15 mouse cellular contexts compared by ENCODE assay signal in the genomic region with DNA sequence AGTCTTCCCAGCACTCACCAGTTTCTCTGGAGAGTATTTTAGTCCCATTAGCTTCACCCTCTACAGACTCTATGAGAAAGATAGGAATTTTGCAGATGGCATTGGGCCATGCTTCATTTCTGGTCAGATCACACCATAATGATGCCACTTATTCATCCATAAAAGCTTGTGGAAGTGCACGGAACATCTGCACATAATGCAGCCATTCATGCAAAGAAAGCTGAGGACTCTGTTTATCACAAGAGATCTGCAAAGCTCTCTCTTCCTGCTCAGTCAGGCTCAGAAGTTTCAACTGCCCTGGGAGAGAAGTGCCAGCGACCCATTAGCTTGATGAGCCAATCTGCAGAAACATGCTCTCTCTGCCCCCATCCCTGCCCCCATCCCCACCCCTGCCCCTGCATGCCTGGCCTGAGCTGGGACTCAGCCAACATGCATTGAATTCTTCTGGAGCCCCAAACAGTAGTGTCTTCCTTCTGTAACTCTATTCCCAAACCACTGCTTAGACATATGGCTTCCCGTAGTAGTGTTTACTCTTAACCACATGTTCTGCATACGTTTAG.
A peak's percentile ranks its signal among the peaks of the same experiment; 100 is the strongest.
DNase-seq lines count a peak whose midpoint lies in the region; ATAC-seq and TF ChIP-seq lines count a peak whose summit lies in the region.
"Had no signal": no experiment of that assay in that cellular context is flagged by ENCODE, and none has a peak within 500 bp of the region (broad histone marks: within the 10 kb centered on the region; RNA-seq: fewer than 3 reads in every experiment).

No protein-coding gene starts in this region.

- ATAC-seq in forebrain, embryonic 12.5 days (ENCODE audit: low FRiP score), result peak; percentile 41; the same call in 1 of the 2 replicates
- no peak for ATAC-seq in midbrain, postnatal 0 days (ENCODE audit: low FRiP score)
- ATAC-seq in hindbrain, embryonic 16.5 days, result peak; percentile 74

- H3K4me3 ChIP-seq in forebrain, embryonic 12.5 days (replicated peaks), result no peak overlapping the region
- H3K4me3 ChIP-seq in forebrain, embryonic 10.5 days, result no peak overlapping the region
- H3K4me3 ChIP-seq in midbrain, postnatal 0 days (ENCODE audit: low read depth, low read length), result no peak overlapping the region
- H3K4me3 ChIP-seq in midbrain, embryonic 10.5 days, result no peak overlapping the region
- no peak overlapping the region for H3K4me3 ChIP-seq in hindbrain, embryonic 16.5 days (ENCODE audit: low read length)
- H3K4me3 ChIP-seq: megakaryocyte, embryonic 14.5 days; myocyte had no signal

- H3K9ac ChIP-seq in forebrain, embryonic 12.5 days, result no peak overlapping the region
- H3K9ac ChIP-seq in midbrain, postnatal 0 days (replicated peaks; ENCODE audit: low read length, poor library complexity, severe bottlenecking), result no peak overlapping the region
- no peak overlapping the region for H3K9ac ChIP-seq in hindbrain, embryonic 16.5 days (ENCODE audit: low read depth, low read length)

- no peak overlapping the region for H3K27ac ChIP-seq in forebrain, embryonic 12.5 days
- no peak overlapping the region for H3K27ac ChIP-seq in forebrain, embryonic 10.5 days
- no peak overlapping the region for H3K27ac ChIP-seq in midbrain, postnatal 0 days (ENCODE audit: low read depth, low read length)
- H3K27ac ChIP-seq in midbrain, embryonic 10.5 days (replicated peaks), result no peak overlapping the region
- H3K27ac ChIP-seq in hindbrain, embryonic 16.5 days (ENCODE audit: low read depth, low read length), result no peak overlapping the region

- no peaks in the 10 kb centered on the region for H3K27me3 ChIP-seq in forebrain, embryonic 12.5 days
- H3K27me3 ChIP-seq in forebrain, embryonic 10.5 days (ENCODE audit: poor library complexity, severe bottlenecking), result no peaks in the 10 kb centered on the region
- no peaks in the 10 kb centered on the region for H3K27me3 ChIP-seq in midbrain, postnatal 0 days (ENCODE audit: insufficient read depth, low read length)
- H3K27me3 ChIP-seq in midbrain, embryonic 10.5 days (ENCODE audit: low read depth, poor library complexity, severe bottlenecking), result peaks cover 6% of the 10 kb centered on the region
- no peaks in the 10 kb centered on the region for H3K27me3 ChIP-seq in hindbrain, embryonic 16.5 days (replicated peaks; ENCODE audit: control insufficient read depth, insufficient read depth, low read length)
- H3K27me3 ChIP-seq: megakaryocyte, embryonic 14.5 days had no signal

- H3K9me3 ChIP-seq in forebrain, embryonic 12.5 days, result 0 out of 2 replicates have a peak, but pooled peaks cover 6% of the 10 kb centered on the region
- no peaks in the 10 kb centered on the region for H3K9me3 ChIP-seq in forebrain, embryonic 10.5 days
- H3K9me3 ChIP-seq in midbrain, postnatal 0 days (ENCODE audit: low read length), result no peaks in the 10 kb centered on the region
- H3K9me3 ChIP-seq in midbrain, embryonic 10.5 days (replicated peaks), result 0 out of 2 replicates have a peak, but pooled peaks cover 2% of the 10 kb centered on the region
- no peaks in the 10 kb centered on the region for H3K9me3 ChIP-seq in hindbrain, embryonic 16.5 days (ENCODE audit: control insufficient read depth, low read length)
- H3K9me3 ChIP-seq: G1E had no signal

- DNase-seq in forebrain, embryonic 10.5 days (ENCODE audit: extremely low spot score, low spot score), result no peak
- DNase-seq in midbrain, postnatal 0 days (ENCODE audit: low spot score), result peak; percentile 32
- DNase-seq in midbrain, embryonic 10.5 days (ENCODE audit: low spot score), result no peak
- peak; percentile 16 for DNase-seq in retina, postnatal 7 days (ENCODE audit: low read depth, low spot score)
- no peak for DNase-seq in adrenal gland, postnatal 36 days
- DNase-seq in embryo, embryonic 10.5 days (ENCODE audit: low spot score), result no peak
- DNase-seq: embryo, embryonic 11 days; kidney, adult 18-20 months; lung, adult 18-20 months; thymus, postnatal 14 days had no signal

- TF ChIP-seq CTCF in midbrain, postnatal 0 days (IDR thresholded peaks at IDR 0.05), result no peak

- no peaks in the 10 kb centered on the region for H3K36me3 ChIP-seq in forebrain, embryonic 12.5 days (replicated peaks)
- no peaks in the 10 kb centered on the region for H3K36me3 ChIP-seq in forebrain, embryonic 10.5 days (replicated peaks)
- H3K36me3 ChIP-seq in midbrain, postnatal 0 days (ENCODE audit: insufficient read depth, low read length), result no peaks in the 10 kb centered on the region
- no peaks in the 10 kb centered on the region for H3K36me3 ChIP-seq in midbrain, embryonic 10.5 days
- H3K36me3 ChIP-seq in hindbrain, embryonic 16.5 days (ENCODE audit: control insufficient read depth, insufficient read depth, low read length), result no peaks in the 10 kb centered on the region
- H3K36me3 ChIP-seq: G1E had no signal

- peaks cover 4% of the 10 kb centered on the region; the same call in 1 of the 2 replicates for H3K4me1 ChIP-seq in forebrain, embryonic 12.5 days
- peaks cover 4% of the 10 kb centered on the region; the same call in 1 of the 2 replicates for H3K4me1 ChIP-seq in forebrain, embryonic 10.5 days
- no peaks in the 10 kb centered on the region for H3K4me1 ChIP-seq in midbrain, postnatal 0 days (ENCODE audit: insufficient read depth, low read length)
- H3K4me1 ChIP-seq in midbrain, embryonic 10.5 days, result 0 out of 2 replicates have a peak, but pooled peaks cover 3% of the 10 kb centered on the region
- H3K4me1 ChIP-seq in hindbrain, embryonic 16.5 days (ENCODE audit: control insufficient read depth, insufficient read depth, low read depth, low read length), result no peaks in the 10 kb centered on the region; the same call in 1 of the 2 replicates
- H3K4me1 ChIP-seq: megakaryocyte, embryonic 14.5 days had no signal

- no peak overlapping the region for H3K4me2 ChIP-seq in forebrain, embryonic 12.5 days
- H3K4me2 ChIP-seq in midbrain, postnatal 0 days (ENCODE audit: low read depth, low read length, poor library complexity, severe bottlenecking), result no peak overlapping the region
- H3K4me2 ChIP-seq in hindbrain, embryonic 16.5 days (ENCODE audit: low read length), result no peak overlapping the region

- WGBS in forebrain, embryonic 12.5 days, result 54% methylated on average over 4 of the region's 4 CpGs
- 78% methylated on average over 4 of the region's 4 CpGs for WGBS in forebrain, embryonic 10.5 days
- WGBS in midbrain, postnatal 0 days, result 66% methylated on average over 4 of the region's 4 CpGs
- 76% methylated on average over 4 of the region's 4 CpGs for WGBS in midbrain, embryonic 10.5 days
- WGBS in hindbrain, embryonic 16.5 days, result 50% methylated on average over 4 of the region's 4 CpGs

Comparison
In these comparisons a context has a peak if more than half of its experiments do, and no peak if none do; other contexts are left out.
1. DNase-seq: peak in midbrain, postnatal 0 days (single experiment) and retina, postnatal 7 days (single experiment); none in forebrain, embryonic 10.5 days (single experiment), midbrain, embryonic 10.5 days (single experiment), adrenal gland, postnatal 36 days (0 of 2) and embryo, embryonic 10.5 days (single experiment).